Mouse (Mus musculus) megakaryocyte, embryonic 14.5 days (primary cell): ENCODE measurements around the gene Lmod1. TPM values are rescaled to one million over a fixed set of nuclear protein-coding genes. Genes with fewer than 3 reads are reported as not detected.
A peak's percentile ranks its signal among the peaks of the same experiment; 100 is the strongest.

ENCODE experiments used
- H3K27me3 ChIP-seq: replicated peaks from 2 replicates; pipeline ENCODE3; 2012; ENCODE audit warnings: inconsistent platforms
- H3K36me3 ChIP-seq: replicated peaks from 2 replicates; pipeline ENCODE3; 2012; ENCODE audit warnings: low read length, inconsistent platforms, mixed read lengths
- H3K4me1 ChIP-seq: 2 replicates; pipeline ENCODE4 v1.6.1; 2012; ENCODE audit warnings: inconsistent platforms
- H3K4me3 ChIP-seq: replicated peaks from 2 replicates; pipeline ENCODE3; 2012; ENCODE audit warnings: moderate library complexity, mild to moderate bottlenecking, inconsistent platforms
- H3K9me3 ChIP-seq: 2 replicates; pipeline ENCODE4 v1.6.1; 2012; ENCODE audit warnings: inconsistent platforms
- FLI1 ChIP-seq: IDR thresholded peaks from 2 replicates; pipeline ENCODE4 v1.6.1; 2012; ENCODE audit warnings: low read length, inconsistent platforms, mixed read lengths
- GATA1 ChIP-seq: IDR thresholded peaks from 3 replicates; pipeline ENCODE4 v1.6.1; 2012; ENCODE audit warnings: mixed read lengths, low read length, inconsistent platforms, borderline replicate concordance
- polyA plus RNA-seq: library from polyadenylated mRNA; stranded (reverse); fragments of >175 nt; gene quantifications from 2 replicates; pipeline ENCODE4 v1.2.3, GENCODE M21; 2012; ENCODE audit warnings: low replicate concordance; ENCODE audit not compliant: insufficient read depth

Gene Lmod1
- not detected in 2 replicates for polyA plus RNA-seq

- no peaks in the 10 kb centered on the region for H3K36me3 ChIP-seq
- no peaks in the 10 kb centered on the region for H3K4me1 ChIP-seq
- 0 out of 2 replicates have a peak, but pooled peaks cover 4% of the 10 kb centered on the region for H3K9me3 ChIP-seq
- TF ChIP-seq GATA1 (no peak), FLI1 (no peak)
- H3K4me3 ChIP-seq, result no peak within 1 kb of the TSS
- peaks cover 86% of the 10 kb centered on the region for H3K27me3 ChIP-seq
These were observed at the start of gene Lmod1 for GRCm38 (mm10) chr1:135324571-135324970. Gene Lmod1 (plus strand): TSS chr1:135324807.

- peaks cover 8% of the 10 kb centered on the region for H3K27me3 ChIP-seq
- H3K4me3 ChIP-seq, result no peak overlapping the region
- no peak for TF ChIP-seq GATA1
- TF ChIP-seq FLI1, result no peak
- peaks cover 29% of the 10 kb centered on the region for H3K4me1 ChIP-seq
- H3K9me3 ChIP-seq, result no peaks in the 10 kb centered on the region
- H3K36me3 ChIP-seq, result peaks cover 31% of the 10 kb centered on the region
These were observed 44.0 kb upstream of the Lmod1 start for GRCm38 (mm10) chr1:135280646-135281045.

- Histone ChIP-seq H3K36me3 (peaks cover 21% of the 10 kb centered on the region), H3K4me1 (peaks cover 29% of the 10 kb centered on the region), H3K27me3 (peaks cover 8% of the 10 kb centered on the region), H3K4me3 (no peak overlapping the region), H3K9me3 (no peaks in the 10 kb centered on the region)
- TF ChIP-seq FLI1 (no peak), GATA1 (no peak)
These were observed 42.8 kb upstream of the Lmod1 start for GRCm38 (mm10) chr1:135281841-135282240.

- no peaks in the 10 kb centered on the region for H3K9me3 ChIP-seq
- H3K4me1 ChIP-seq, result peaks cover 29% of the 10 kb centered on the region
- H3K4me3 ChIP-seq, result peak overlapping the region; percentile 95
- peaks cover 8% of the 10 kb centered on the region for H3K27me3 ChIP-seq
- peaks cover 15% of the 10 kb centered on the region for H3K36me3 ChIP-seq
- no peak for TF ChIP-seq FLI1
- no peak for TF ChIP-seq GATA1
These were observed 41.9 kb upstream of the Lmod1 start for GRCm38 (mm10) chr1:135282536-135283286.

GRCm38 (mm10) chr1:135283287-135283825 is 41.3 kb upstream of the Lmod1 start:
- TF ChIP-seq FLI1 (no peak), GATA1 (no peak)
- H3K36me3 ChIP-seq, result peaks cover 10% of the 10 kb centered on the region
- peak overlapping the region; percentile 95 for H3K4me3 ChIP-seq
- H3K9me3 ChIP-seq, result no peaks in the 10 kb centered on the region
- H3K4me1 ChIP-seq, result peaks cover 29% of the 10 kb centered on the region
- H3K27me3 ChIP-seq, result peaks cover 8% of the 10 kb centered on the region

GRCm38 (mm10) chr1:135283826-135284291 is 40.7 kb upstream of the Lmod1 start, which contains the start of gene Rnpep:
Gene Rnpep (minus strand): TSS chr1:135284084.
- Histone ChIP-seq H3K9me3 (no peaks in the 10 kb centered on the region), H3K27me3 (peaks cover 8% of the 10 kb centered on the region), H3K4me1 (peaks cover 29% of the 10 kb centered on the region), H3K36me3 (peaks cover 5% of the 10 kb centered on the region), H3K4me3 (peak within 1 kb of the TSS; percentile 95)
- no peak for TF ChIP-seq GATA1
- TF ChIP-seq FLI1, result no peak

GRCm38 (mm10) chr1:135286311-135286710 is 38.3 kb upstream of the Lmod1 start:
- no peak for TF ChIP-seq GATA1
- no peak for TF ChIP-seq FLI1
- H3K4me3 ChIP-seq, result no peak overlapping the region

GRCm38 (mm10) chr1:135290908-135291307 is 33.7 kb upstream of the Lmod1 start:
- no peaks in the 10 kb centered on the region for H3K4me1 ChIP-seq
- TF ChIP-seq GATA1 (no peak), FLI1 (no peak)
- H3K9me3 ChIP-seq, result peaks cover 13% of the 10 kb centered on the region

More at GRCm38 (mm10) chr1:135286311-135286710, 38.3 kb upstream of the Lmod1 start:
- Histone ChIP-seq H3K9me3 (peaks cover 8% of the 10 kb centered on the region; the same call in 1 of the 2 replicates), H3K36me3 (peaks cover 4% of the 10 kb centered on the region), H3K27me3 (peaks cover 8% of the 10 kb centered on the region), H3K4me1 (peaks cover 27% of the 10 kb centered on the region)

GRCm38 (mm10) chr1:135311356-135311755 is 13.3 kb upstream of the Lmod1 start:
- Histone ChIP-seq H3K27me3 (peaks cover under 1% of the 10 kb centered on the region), H3K9me3 (no peaks in the 10 kb centered on the region), H3K4me3 (no peak overlapping the region), H3K4me1 (peaks cover 23% of the 10 kb centered on the region), H3K36me3 (peaks cover 40% of the 10 kb centered on the region)
- TF ChIP-seq GATA1, result no peak
- no peak for TF ChIP-seq FLI1

More at GRCm38 (mm10) chr1:135290908-135291307, 33.7 kb upstream of the Lmod1 start:
- Histone ChIP-seq H3K4me3 (no peak overlapping the region), H3K27me3 (no peaks in the 10 kb centered on the region), H3K36me3 (peaks cover 32% of the 10 kb centered on the region)

GRCm38 (mm10) chr1:135312201-135312600 is 12.4 kb upstream of the Lmod1 start:
- peak overlapping the region; percentile 99 for H3K4me3 ChIP-seq
- TF ChIP-seq FLI1 (no peak), GATA1 (no peak)

More at GRCm38 (mm10) chr1:135312201-135312600, 12.4 kb upstream of the Lmod1 start:
- Histone ChIP-seq H3K4me1 (peaks cover 23% of the 10 kb centered on the region), H3K27me3 (peaks cover 2% of the 10 kb centered on the region), H3K9me3 (no peaks in the 10 kb centered on the region), H3K36me3 (peaks cover 36% of the 10 kb centered on the region)
